Mouse (Mus musculus) common myeloid progenitor, adult 5-6 weeks (primary cell): Measurements from ENCODE around the gene Smyd3. TPM values are rescaled to one million over a fixed set of nuclear protein-coding genes. Genes with fewer than 3 reads are reported as not detected.
A peak's percentile ranks its signal among the peaks of the same experiment; 100 is the strongest.

ENCODE experiments used
- ATAC-seq: replicated peaks from 2 replicates; pipeline ENCODE4 v1.8.0; 2016; ENCODE audit warnings: low read depth, mild to moderate bottlenecking, moderate TSS enrichment, inconsistent platforms; ENCODE audit not compliant: poor library complexity, severe bottlenecking
- total RNA-seq: library from RNA; stranded (forward); fragments of 200-1000, 187-1606 nt; gene quantifications from 2 replicates; pipeline ENCODE4 v1.2.3, GENCODE M21; 2017

Gene Smyd3
- total RNA-seq, 1 experiment from 2014 or later, result 41.1 TPM

GRCm38 (mm10) chr1:178933953-178934637, 583.7 kb downstream of the Smyd3 start:
- ATAC-seq, result no peak

GRCm38 (mm10) chr1:178929531-178929930, 588.3 kb downstream of the Smyd3 start:
- no peak for ATAC-seq

- peak; percentile 95 for ATAC-seq
These were observed 593.2 kb downstream of the Smyd3 start for GRCm38 (mm10) chr1:178924492-178925183.

GRCm38 (mm10) chr1:178917194-178917902, 600.5 kb downstream of the Smyd3 start:
- ATAC-seq, result peak; percentile 18

- no peak for ATAC-seq
These were observed 602.8 kb downstream of the Smyd3 start for GRCm38 (mm10) chr1:178915056-178915455.

GRCm38 (mm10) chr1:178912936-178913716, 604.7 kb downstream of the Smyd3 start:
- peak; percentile 51 for ATAC-seq

- ATAC-seq, result 0 out of 2 replicates have a peak, but pooled peaks have one; percentile 20
These were observed 606.9 kb downstream of the Smyd3 start for GRCm38 (mm10) chr1:178910951-178911350.

Other genes starting within 250 kb of the Smyd3 start
- gene Tfb2m, start 28.2 kb upstream of the Smyd3 start, total RNA-seq, result 41.3 and 101 TPM in 2 replicates
- gene Cnst, start 28.3 kb upstream of the Smyd3 start, total RNA-seq, result 10.0 and 21.4 TPM in 2 replicates
- 29.9 and 38.1 TPM in 2 replicates for gene Sccpdh, start 150.2 kb upstream of the Smyd3 start, total RNA-seq
- gene Kif28, start 227.2 kb upstream of the Smyd3 start, total RNA-seq, result not detected in 2 replicates